Mouse (Mus musculus) forebrain, embryonic 12.5 days (tissue): ENCODE results near the gene Hnrnpa0. TPM values are rescaled to one million over a fixed set of nuclear protein-coding genes. Genes with fewer than 3 reads are reported as not detected.

Source experiments
- ATAC-seq: fragments of 200-750 bp; cut with Nextera tagmentation; 2 replicates; pipeline ENCODE4 v1.8.0; 2017; ENCODE audit warnings: moderate TSS enrichment; ENCODE audit not compliant: low FRiP score
- H3K27ac ChIP-seq: fragments of 300-500 bp; sonication (generic); 2 replicates; pipeline ENCODE4 v1.5.1; 2016; ENCODE audit warnings: mild to moderate bottlenecking
- H3K27me3 ChIP-seq: fragments of 300-500 bp; sonication (generic); 2 replicates; pipeline ENCODE4 v1.6.1; 2016; ENCODE audit warnings: mild to moderate bottlenecking
- H3K36me3 ChIP-seq: fragments of 300-500 bp; sonication (generic); replicated peaks from 2 replicates; pipeline ENCODE4 v1.6.1; 2016; ENCODE audit warnings: mild to moderate bottlenecking
- H3K4me1 ChIP-seq: fragments of 300-500 bp; sonication (generic); 2 replicates; pipeline ENCODE4 v1.6.1; 2016
- H3K4me2 ChIP-seq: fragments of 300-500 bp; sonication (generic); 2 replicates; pipeline ENCODE4 v1.6.1; 2016; ENCODE audit warnings: mild to moderate bottlenecking, moderate library complexity
- H3K4me3 ChIP-seq: fragments of 300-500 bp; sonication (generic); replicated peaks from 2 replicates; pipeline ENCODE4 v1.5.1; 2016; ENCODE audit warnings: mild to moderate bottlenecking
- H3K9ac ChIP-seq: fragments of 300-500 bp; sonication (generic); 2 replicates; pipeline ENCODE4 v1.6.1; 2016; ENCODE audit warnings: mild to moderate bottlenecking
- H3K9me3 ChIP-seq: fragments of 300-500 bp; sonication (generic); 2 replicates; pipeline ENCODE4 v1.6.1; 2016
- WGBS: fragments of 180-500 bp; shearing (Covaris S2); methylation state at CpG from one replicate; pipeline ENCODE4 v1.1.7; 2016; 5-methylcytosine and 5-hydroxymethylcytosine counted together
- polyA plus RNA-seq: library from polyadenylated mRNA; unstranded; fragments of >200 nt; fragmentation: Nextera tagmentation; extraction: Ambion mirVana; gene quantifications from 2 replicates; pipeline ENCODE4 v1.2.1, GENCODE M21; 2016

Hnrnpa0 gene
- polyA plus RNA-seq, 1 experiment from 2014 or later: 69.5 TPM

- 81% methylated on average over 11 of the region's 11 CpGs for WGBS
- H3K4me2 ChIP-seq: no peak overlapping the region
- no peaks in the 10 kb centered on the region for H3K9me3 ChIP-seq
- ATAC-seq: no peak
- H3K9ac ChIP-seq: no peak overlapping the region
- H3K4me3 ChIP-seq: no peak overlapping the region
- no peaks in the 10 kb centered on the region for H3K36me3 ChIP-seq
- no peaks in the 10 kb centered on the region for H3K4me1 ChIP-seq
- H3K27ac ChIP-seq: no peak overlapping the region
- H3K27me3 ChIP-seq: no peaks in the 10 kb centered on the region
Measured at GRCm38 (mm10) chr13:58083521-58083920, 44.8 kb downstream of the Hnrnpa0 start.

- no peaks in the 10 kb centered on the region for H3K27me3 ChIP-seq
- no peak overlapping the region for H3K9ac ChIP-seq
- H3K4me2 ChIP-seq: no peak overlapping the region
- no peaks in the 10 kb centered on the region for H3K9me3 ChIP-seq
- WGBS: 73% methylated on average over 5 of the region's 5 CpGs
- no peak overlapping the region for H3K4me3 ChIP-seq
- no peak overlapping the region for H3K27ac ChIP-seq
- H3K36me3 ChIP-seq: no peaks in the 10 kb centered on the region
- no peaks in the 10 kb centered on the region for H3K4me1 ChIP-seq
- no peak for ATAC-seq
Measured at GRCm38 (mm10) chr13:58083048-58083447, 45.3 kb downstream of the Hnrnpa0 start.

- Histone ChIP-seq H3K4me1 (no peaks in the 10 kb centered on the region), H3K9me3 (no peaks in the 10 kb centered on the region), H3K27ac (no peak overlapping the region), H3K36me3 (no peaks in the 10 kb centered on the region), H3K27me3 (no peaks in the 10 kb centered on the region), H3K9ac (no peak overlapping the region), H3K4me3 (no peak overlapping the region), H3K4me2 (no peak overlapping the region)
- WGBS: 84% methylated on average over 5 of the region's 5 CpGs
- no peak for ATAC-seq
Measured at GRCm38 (mm10) chr13:58078361-58078760, 50.0 kb downstream of the Hnrnpa0 start.

Other genes starting within 250 kb of the Hnrnpa0 start
- 9.5 and 12.0 TPM in 2 replicates for gene Spock1, start 220.2 kb downstream of the Hnrnpa0 start, polyA plus RNA-seq
- gene Klhl3, start 15.0 kb downstream of the Hnrnpa0 start, polyA plus RNA-seq: 3.9 and 4.3 TPM in 2 replicates
- 54.7 and 59.5 TPM in 2 replicates for gene Idnk, start 29.1 kb upstream of the Hnrnpa0 start, polyA plus RNA-seq
- 162 and 172 TPM in 2 replicates for gene Ubqln1, start 87.1 kb upstream of the Hnrnpa0 start, polyA plus RNA-seq
- 40.7 and 48.6 TPM in 2 replicates for gene Gkap1, start 147.1 kb upstream of the Hnrnpa0 start, polyA plus RNA-seq
- gene Kif27, start 230.6 kb upstream of the Hnrnpa0 start, polyA plus RNA-seq: 1.7 TPM in 2 replicates